Mouse (Mus musculus) kidney, adult 2 months (tissue): Measurements from ENCODE around the gene Rbpjl.

ENCODE experiments used
- CTCF ChIP-seq: fragments of 200-500 bp; conservative IDR thresholded peaks from 2 replicates; pipeline ENCODE4 v1.5.1; 2011; ENCODE audit warnings: low read depth, mild to moderate bottlenecking, control low read depth, low read length, moderate library complexity, mixed read lengths; ENCODE audit not compliant: insufficient read depth, insufficient read length
- POLR2A ChIP-seq: fragments of 200-500 bp; IDR thresholded peaks from one replicate; pipeline ENCODE4 v1.6.1; 2011; ENCODE audit warnings: low read depth, low read length, control low read depth

- TF ChIP-seq CTCF (no peak), POLR2A (no peak)
Measured at GRCm38 (mm10) chr2:164371371-164371770, 31.6 kb upstream of the Rbpjl start.
